Mouse (Mus musculus): ENCODE data around the gene Dad1. TPM values are rescaled to one million over a fixed set of nuclear protein-coding genes. Genes with fewer than 3 reads are reported as not detected.

Dad1 gene
- polyA plus RNA-seq, 1 experiment from 2014 or later: 291 TPM

- 95% methylated on average over 6 of the region's 6 CpGs for WGBS
- no peaks in the 10 kb centered on the region for H3K36me3 ChIP-seq
- no peak overlapping the region for H3K4me2 ChIP-seq (replicated peaks)
- H3K4me1 ChIP-seq: no peaks in the 10 kb centered on the region
- ATAC-seq (replicated peaks): no peak
- H3K9ac ChIP-seq (replicated peaks): no peak overlapping the region
- no peaks in the 10 kb centered on the region for H3K9me3 ChIP-seq
- no peak overlapping the region for H3K27ac ChIP-seq (replicated peaks)
- H3K4me3 ChIP-seq: no peak overlapping the region
- H3K27me3 ChIP-seq: no peaks in the 10 kb centered on the region
Measured at GRCm38 (mm10) chr14:54221641-54222040, 32.3 kb downstream of the Dad1 start.

- no peaks in the 10 kb centered on the region for H3K9me3 ChIP-seq
- H3K4me3 ChIP-seq: no peak overlapping the region
- H3K9ac ChIP-seq (replicated peaks): no peak overlapping the region
- no peaks in the 10 kb centered on the region for H3K4me1 ChIP-seq
- no peaks in the 10 kb centered on the region for H3K36me3 ChIP-seq
- no peaks in the 10 kb centered on the region for H3K27me3 ChIP-seq
- no peak overlapping the region for H3K27ac ChIP-seq (replicated peaks)
- WGBS: 84% methylated on average over 8 of the region's 8 CpGs
- ATAC-seq (replicated peaks): no peak
- no peak overlapping the region for H3K4me2 ChIP-seq (replicated peaks)
Measured at GRCm38 (mm10) chr14:54220726-54221494, 33.0 kb downstream of the Dad1 start.

DNA sequence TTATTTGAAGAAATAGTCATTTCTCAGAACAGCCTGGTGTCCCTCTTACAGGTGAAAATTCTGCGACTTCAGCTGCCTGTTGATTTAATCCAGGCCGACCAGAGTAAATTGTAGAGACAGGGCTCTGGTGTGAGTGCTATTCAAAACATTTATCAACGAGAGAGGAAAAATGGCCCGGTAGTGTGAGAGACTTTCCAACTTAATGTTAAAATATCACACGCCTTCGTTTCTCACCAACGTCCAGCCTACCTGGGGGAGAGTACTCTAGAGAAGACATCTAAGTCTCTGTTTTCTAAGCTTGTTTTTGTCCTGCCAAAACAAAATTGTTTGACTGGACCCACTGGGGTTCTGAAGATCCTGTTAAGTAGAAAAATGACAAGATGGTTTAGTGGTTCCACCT, 34.1 kb downstream of the Dad1 start:
- Histone ChIP-seq H3K27ac (replicated peaks) (no peak overlapping the region), H3K4me3 (no peak overlapping the region), H3K4me1 (no peaks in the 10 kb centered on the region), H3K36me3 (no peaks in the 10 kb centered on the region), H3K9me3 (no peaks in the 10 kb centered on the region), H3K4me2 (replicated peaks) (no peak overlapping the region), H3K9ac (replicated peaks) (no peak overlapping the region), H3K27me3 (no peaks in the 10 kb centered on the region)
- 83% methylated on average over 7 of the region's 7 CpGs for WGBS
- ATAC-seq (replicated peaks): no peak

- 46% methylated on average over 8 of the region's 8 CpGs for WGBS
- Histone ChIP-seq H3K27ac (replicated peaks) (no peak overlapping the region), H3K4me2 (replicated peaks) (no peak overlapping the region), H3K9me3 (no peaks in the 10 kb centered on the region), H3K4me3 (no peak overlapping the region), H3K27me3 (no peaks in the 10 kb centered on the region), H3K9ac (replicated peaks) (no peak overlapping the region), H3K4me1 (no peaks in the 10 kb centered on the region), H3K36me3 (no peaks in the 10 kb centered on the region)
- ATAC-seq (replicated peaks): no peak
Measured at GRCm38 (mm10) chr14:54219256-54219655, 34.6 kb downstream of the Dad1 start.

GRCm38 (mm10) chr14:54218721-54219120, 35.2 kb downstream of the Dad1 start:
- no peak overlapping the region for H3K4me3 ChIP-seq
- H3K4me1 ChIP-seq: no peaks in the 10 kb centered on the region
- no peaks in the 10 kb centered on the region for H3K27me3 ChIP-seq
- ATAC-seq (replicated peaks): no peak
- H3K27ac ChIP-seq (replicated peaks): no peak overlapping the region
- 88% methylated on average over 9 of the region's 9 CpGs for WGBS
- no peak overlapping the region for H3K4me2 ChIP-seq (replicated peaks)
- H3K9ac ChIP-seq (replicated peaks): no peak overlapping the region
- H3K9me3 ChIP-seq: no peaks in the 10 kb centered on the region
- no peaks in the 10 kb centered on the region for H3K36me3 ChIP-seq

DNA sequence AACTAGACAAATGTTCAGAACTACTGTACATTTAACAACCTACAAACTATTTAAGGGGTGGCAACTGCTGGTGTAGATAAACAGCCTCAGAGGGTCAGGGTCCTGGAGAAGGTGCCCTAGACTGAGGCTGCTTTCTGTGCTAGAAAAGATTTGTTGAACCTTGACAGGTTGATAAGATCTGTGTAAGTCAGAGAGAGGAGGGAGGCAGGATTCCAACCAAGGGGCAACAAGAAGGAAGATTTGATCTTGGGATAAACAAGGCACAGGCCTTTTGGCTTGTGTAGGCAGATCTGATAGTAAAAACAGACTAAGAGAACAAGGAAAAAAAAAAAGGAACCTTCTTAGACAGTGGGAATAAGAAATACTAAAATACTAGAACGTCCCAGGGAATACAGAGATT, 35.7 kb downstream of the Dad1 start:
- Histone ChIP-seq H3K9ac (replicated peaks) (no peak overlapping the region), H3K4me1 (no peaks in the 10 kb centered on the region), H3K27me3 (no peaks in the 10 kb centered on the region), H3K9me3 (no peaks in the 10 kb centered on the region), H3K4me3 (no peak overlapping the region), H3K36me3 (no peaks in the 10 kb centered on the region), H3K4me2 (replicated peaks) (no peak overlapping the region), H3K27ac (replicated peaks) (no peak overlapping the region)
- WGBS: 81% methylated on average over 1 of the region's 1 CpGs
- ATAC-seq (replicated peaks): no peak

DNA sequence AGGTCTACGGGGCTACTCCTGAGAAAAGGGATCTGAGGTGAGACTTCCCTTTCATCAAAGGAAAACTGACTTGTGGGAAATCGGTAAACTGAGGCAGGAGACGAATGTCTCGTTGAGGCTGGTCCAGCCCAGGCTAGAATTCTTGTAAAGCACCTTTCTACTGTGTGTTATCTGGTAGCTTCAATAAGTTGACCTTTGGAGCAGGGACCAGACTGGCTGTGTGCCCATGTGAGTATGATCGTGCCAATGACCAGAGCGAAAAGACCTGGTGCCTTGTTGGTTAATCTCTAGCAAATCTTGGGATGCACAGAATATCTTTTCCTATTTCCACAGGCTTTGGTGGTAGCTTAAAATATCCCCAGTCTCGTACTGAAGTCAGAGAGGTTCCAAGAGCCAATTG, 37.8 kb downstream of the Dad1 start:
- no peaks in the 10 kb centered on the region for H3K36me3 ChIP-seq
- 88% methylated on average over 7 of the region's 7 CpGs for WGBS

DNA sequence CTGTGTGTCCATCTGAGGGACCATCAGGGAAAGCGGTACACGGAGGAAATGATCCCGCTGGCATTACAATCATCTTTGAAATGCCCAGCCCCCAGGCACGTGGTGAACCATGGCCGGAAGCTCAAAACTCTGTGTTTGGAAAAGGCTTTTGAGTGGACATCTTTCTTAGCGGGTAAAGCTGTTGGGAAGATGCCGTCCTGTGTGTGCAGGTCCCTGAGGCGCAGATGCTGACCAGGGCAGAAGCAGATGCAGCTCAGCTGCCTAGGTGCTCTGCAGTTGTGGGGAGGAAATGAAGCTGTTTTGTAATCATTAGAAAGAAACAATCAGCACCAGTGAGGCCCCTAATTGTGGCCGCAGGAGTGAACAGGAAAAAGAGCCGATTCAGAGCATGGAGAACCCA, 39.0 kb downstream of the Dad1 start:
- ATAC-seq (replicated peaks): no peak
- WGBS: 82% methylated on average over 10 of the region's 10 CpGs

More for the DNA sequence above, 37.8 kb downstream of the Dad1 start:
- Histone ChIP-seq H3K4me2 (replicated peaks) (no peak overlapping the region), H3K4me3 (no peak overlapping the region), H3K27ac (replicated peaks) (no peak overlapping the region), H3K9ac (replicated peaks) (no peak overlapping the region), H3K4me1 (no peaks in the 10 kb centered on the region), H3K9me3 (no peaks in the 10 kb centered on the region), H3K27me3 (no peaks in the 10 kb centered on the region)
- ATAC-seq (replicated peaks): no peak

GRCm38 (mm10) chr14:54214477-54214876, 39.4 kb downstream of the Dad1 start:
- H3K36me3 ChIP-seq: no peaks in the 10 kb centered on the region
- H3K4me3 ChIP-seq: no peak overlapping the region
- H3K27me3 ChIP-seq: no peaks in the 10 kb centered on the region
- 47% methylated on average over 2 of the region's 2 CpGs for WGBS
- H3K9ac ChIP-seq (replicated peaks): no peak overlapping the region
- H3K4me1 ChIP-seq: no peaks in the 10 kb centered on the region
- no peak for ATAC-seq (replicated peaks)
- H3K27ac ChIP-seq (replicated peaks): no peak overlapping the region
- H3K4me2 ChIP-seq (replicated peaks): no peak overlapping the region
- H3K9me3 ChIP-seq: no peaks in the 10 kb centered on the region

More for the DNA sequence above, 39.0 kb downstream of the Dad1 start:
- Histone ChIP-seq H3K9ac (replicated peaks) (no peak overlapping the region), H3K9me3 (no peaks in the 10 kb centered on the region), H3K4me1 (no peaks in the 10 kb centered on the region), H3K4me3 (no peak overlapping the region), H3K27ac (replicated peaks) (no peak overlapping the region), H3K36me3 (no peaks in the 10 kb centered on the region), H3K27me3 (no peaks in the 10 kb centered on the region), H3K4me2 (replicated peaks) (no peak overlapping the region)

GRCm38 (mm10) chr14:54213734-54214133, 40.2 kb downstream of the Dad1 start:
- WGBS: 83% methylated on average over 2 of the region's 2 CpGs

DNA sequence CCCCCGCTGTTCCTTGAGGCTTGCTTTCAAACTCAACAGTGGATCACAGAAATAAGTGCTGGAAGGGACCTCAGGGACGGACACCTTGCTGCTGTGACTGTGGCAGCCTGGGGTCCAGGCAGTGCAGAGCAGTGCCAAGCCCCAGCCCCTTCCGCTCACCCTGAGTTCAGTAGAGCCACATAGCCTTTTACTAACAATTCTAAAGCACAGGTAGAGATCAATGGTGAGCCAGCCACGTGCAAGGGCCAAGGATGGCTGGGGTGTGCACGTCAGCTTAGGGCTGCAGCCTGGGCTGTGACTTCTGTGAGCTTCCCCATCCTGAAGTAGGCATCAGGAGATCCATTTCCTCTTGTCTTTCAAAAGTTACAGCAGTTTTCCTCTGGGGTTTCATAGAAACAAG, 42.1 kb downstream of the Dad1 start:
- ATAC-seq (replicated peaks): no peak

More at GRCm38 (mm10) chr14:54213734-54214133, 40.2 kb downstream of the Dad1 start:
- ATAC-seq (replicated peaks): no peak
- H3K9me3 ChIP-seq: no peaks in the 10 kb centered on the region
- H3K4me2 ChIP-seq (replicated peaks): no peak overlapping the region
- no peaks in the 10 kb centered on the region for H3K4me1 ChIP-seq
- no peaks in the 10 kb centered on the region for H3K36me3 ChIP-seq
- H3K4me3 ChIP-seq: no peak overlapping the region
- H3K27me3 ChIP-seq: no peaks in the 10 kb centered on the region
- no peak overlapping the region for H3K9ac ChIP-seq (replicated peaks)
- no peak overlapping the region for H3K27ac ChIP-seq (replicated peaks)

DNA sequence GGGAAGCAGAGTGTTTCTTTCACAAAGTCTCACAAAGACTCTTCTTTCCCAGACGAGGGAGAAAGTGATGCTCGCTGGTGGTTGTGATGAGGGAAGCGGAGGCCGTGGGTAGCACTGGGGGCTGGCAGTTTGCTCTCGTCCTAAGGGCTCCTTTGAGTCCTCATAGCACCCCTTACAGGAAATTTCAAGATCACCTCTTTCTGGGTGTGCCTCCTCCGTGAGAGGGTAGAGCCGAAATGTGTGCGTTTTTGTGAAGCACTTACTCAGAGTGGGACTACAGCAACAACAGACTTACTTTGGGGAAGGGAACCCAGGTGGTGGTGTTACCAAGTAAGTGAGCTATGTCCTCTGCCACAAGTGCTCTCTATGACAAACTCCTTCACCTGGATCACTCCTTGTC, 42.7 kb downstream of the Dad1 start:
- no peaks in the 10 kb centered on the region for H3K9me3 ChIP-seq
- no peak overlapping the region for H3K4me2 ChIP-seq (replicated peaks)
- no peak overlapping the region for H3K4me3 ChIP-seq
- no peaks in the 10 kb centered on the region for H3K4me1 ChIP-seq
- H3K9ac ChIP-seq (replicated peaks): no peak overlapping the region
- H3K27ac ChIP-seq (replicated peaks): no peak overlapping the region
- 84% methylated on average over 8 of the region's 8 CpGs for WGBS
- no peaks in the 10 kb centered on the region for H3K27me3 ChIP-seq
- no peak for ATAC-seq (replicated peaks)
- H3K36me3 ChIP-seq: no peaks in the 10 kb centered on the region

More for the DNA sequence above, 42.1 kb downstream of the Dad1 start:
- Histone ChIP-seq H3K27me3 (no peaks in the 10 kb centered on the region), H3K4me1 (no peaks in the 10 kb centered on the region), H3K9me3 (no peaks in the 10 kb centered on the region), H3K27ac (replicated peaks) (no peak overlapping the region), H3K4me3 (no peak overlapping the region), H3K9ac (replicated peaks) (no peak overlapping the region), H3K36me3 (no peaks in the 10 kb centered on the region), H3K4me2 (replicated peaks) (no peak overlapping the region)
- WGBS: 82% methylated on average over 5 of the region's 5 CpGs

- Histone ChIP-seq H3K4me3 (no peak overlapping the region), H3K4me1 (no peaks in the 10 kb centered on the region), H3K9ac (replicated peaks) (no peak overlapping the region), H3K36me3 (no peaks in the 10 kb centered on the region), H3K9me3 (no peaks in the 10 kb centered on the region), H3K27ac (replicated peaks) (no peak overlapping the region), H3K4me2 (replicated peaks) (no peak overlapping the region), H3K27me3 (no peaks in the 10 kb centered on the region)
- whole genome bisulfite sequencing: 96% methylated on average over 2 of the region's 2 CpGs
- ATAC-seq (replicated peaks): no peak
Measured at GRCm38 (mm10) chr14:54210401-54210800, 43.5 kb downstream of the Dad1 start.
